Mouse (Mus musculus) CH12.LX (cell line): ENCODE data around the gene Tspan14.

ENCODE experiments used
- CTCF ChIP-seq, 2 experiments: IDR thresholded peaks in 1 of 2; conservative IDR thresholded peaks in 1 of 2; 2 replicates each; pipeline ENCODE4 v1.5.1; 2011 to 2012; ENCODE audit warnings: low read depth in 2 of 2, low read length in 2 of 2, improper control_type of control experiment in 1 of 2, inconsistent platforms in 1 of 2, mild to moderate bottlenecking in 1 of 2, moderate library complexity in 1 of 2
- KAT2A ChIP-seq: IDR thresholded peaks from 2 replicates; pipeline ENCODE4 v1.6.1; 2012; ENCODE audit warnings: low read length, improper control_type of control experiment, inconsistent platforms; ENCODE audit not compliant: insufficient replicate concordance
- NELFE ChIP-seq: IDR thresholded peaks from 2 replicates; pipeline ENCODE4 v1.6.1; 2011; ENCODE audit warnings: low read depth, low read length, improper control_type of control experiment
- POLR2A ChIP-seq: IDR thresholded peaks from 2 replicates; pipeline ENCODE4 v1.6.1; 2011; ENCODE audit warnings: low read depth, mild to moderate bottlenecking, improper control_type of control experiment, low read length
- ZC3H11A ChIP-seq: IDR thresholded peaks from 2 replicates; pipeline ENCODE4 v1.6.1; 2012; ENCODE audit warnings: low read depth, mild to moderate bottlenecking, inconsistent platforms, low read length, improper control_type of control experiment

- TF ChIP-seq POLR2A: no peak
- TF ChIP-seq KAT2A: no peak
- TF ChIP-seq ZC3H11A: no peak
- TF ChIP-seq CTCF (conservative IDR thresholded peaks at IDR 0.05 in 1 of 2, IDR thresholded peaks at IDR 0.05 in 1 of 2; ENCODE audit: low read depth in 2 of 2, low read length in 2 of 2): no peak
- no peak for TF ChIP-seq NELFE
These were observed 942 bp upstream of the Tspan14 start for GRCm38 (mm10) chr14:40967598-40967900.
